Mouse (Mus musculus) embryo, embryonic 10.5 days (tissue): Measurements from ENCODE around the gene Apol9b.

ENCODE experiments used
- DNase-seq: peaks from one replicate; pipeline ENCODE4 v3.0.0-alpha.2; 2015; ENCODE audit warnings: low spot score

Apol9b gene

DNA sequence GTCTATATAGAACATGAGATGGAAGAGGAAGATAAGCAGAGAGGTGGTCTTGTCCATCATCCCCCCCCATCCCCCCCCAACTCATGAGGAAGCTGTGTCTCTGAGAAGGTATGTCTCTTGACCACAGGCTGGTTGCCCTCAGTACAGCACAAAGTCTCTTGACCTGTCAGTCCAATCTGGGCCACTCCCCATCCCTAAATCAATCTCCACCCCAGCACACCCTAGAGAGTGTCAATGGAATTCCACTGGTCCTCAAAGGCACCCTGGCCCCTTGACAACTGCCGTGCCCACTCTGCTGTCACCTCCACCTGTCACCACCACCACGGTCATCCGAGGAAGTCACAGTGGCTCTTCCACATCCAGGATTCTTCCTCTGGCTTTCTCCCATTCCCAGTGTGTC is 19.6 kb downstream of the Apol9b start:
- DNase-seq, result no peak

DNA sequence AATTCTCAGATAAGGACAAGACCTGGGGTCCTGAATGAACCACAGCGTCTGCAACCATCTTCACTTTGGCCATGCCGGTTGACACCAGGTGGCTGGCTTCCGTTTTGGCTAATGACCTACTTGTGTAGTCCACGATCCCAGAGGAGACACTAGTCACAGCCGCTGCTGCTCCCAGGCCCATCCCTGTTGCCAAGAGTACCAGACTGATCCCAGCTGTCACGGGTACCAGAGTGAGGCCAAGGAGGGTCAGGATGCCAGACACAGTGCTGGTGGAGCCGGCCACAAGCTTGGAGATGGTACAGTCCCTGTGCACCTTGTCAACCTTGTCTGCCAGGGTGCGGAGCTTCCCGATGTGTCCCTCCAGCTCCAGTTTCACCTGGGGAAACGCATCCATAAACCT is 20.9 kb downstream of the Apol9b start:
- DNase-seq, result no peak

DNA sequence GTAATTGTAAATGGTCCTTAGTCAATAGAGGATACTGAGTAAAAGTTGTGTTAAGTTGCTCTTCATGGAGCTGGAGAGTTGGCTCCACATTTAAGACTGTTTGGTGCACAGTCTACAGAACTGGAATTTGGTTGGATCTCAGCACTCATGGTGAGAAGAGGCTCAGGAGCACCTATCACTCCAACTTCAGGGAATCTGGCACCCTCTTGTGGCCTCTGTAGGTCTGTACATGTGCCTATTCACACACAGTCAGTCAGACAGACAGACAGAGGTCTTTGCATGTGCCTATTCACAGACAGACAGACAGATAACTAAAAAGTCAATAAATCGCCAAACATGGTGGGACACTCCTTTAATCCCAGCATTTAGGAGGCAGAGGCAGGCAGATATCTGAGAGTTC is 21.6 kb downstream of the Apol9b start:
- peak; percentile 57 for DNase-seq

DNA sequence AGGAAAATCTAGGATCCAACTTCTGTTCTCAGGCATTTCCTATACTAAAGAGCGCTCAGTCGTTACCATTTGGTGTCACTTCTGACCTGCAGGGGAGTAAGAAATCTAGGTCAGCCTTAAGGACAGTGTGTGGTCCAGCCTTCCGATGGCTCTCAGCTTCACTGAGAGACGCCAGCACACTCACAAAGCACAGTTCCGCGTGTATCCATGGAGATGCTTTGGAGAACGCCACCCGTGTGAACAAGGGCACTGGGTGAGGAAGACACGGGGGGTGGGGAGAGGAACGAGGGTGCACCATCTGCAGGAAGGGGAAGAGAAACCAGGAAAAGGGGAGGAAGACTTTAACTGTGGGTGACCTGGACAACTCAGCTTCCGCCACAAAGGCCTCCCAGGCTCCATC is 23.6 kb downstream of the Apol9b start:
- DNase-seq, result no peak

DNA sequence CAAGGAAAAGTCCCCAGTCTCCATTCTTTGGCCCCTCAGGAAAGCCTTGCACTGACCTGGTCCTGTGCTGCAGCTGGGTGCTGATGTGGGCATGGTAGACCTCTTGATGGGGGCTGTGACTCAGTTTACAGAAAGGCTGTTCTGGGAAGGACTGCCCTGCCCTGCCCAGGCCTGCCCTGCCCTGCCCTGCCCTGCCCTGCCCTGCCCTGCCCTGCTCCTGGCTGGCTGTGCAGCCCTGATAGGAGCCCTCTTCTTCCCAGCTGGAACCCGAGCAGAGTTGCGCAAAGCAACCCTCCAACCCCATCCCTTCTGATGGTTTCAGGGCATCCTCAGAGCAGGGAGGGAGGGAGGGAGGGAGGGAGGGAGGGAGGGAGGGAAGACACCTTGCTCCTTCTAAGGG is 26.3 kb downstream of the Apol9b start:
- no peak for DNase-seq

DNA sequence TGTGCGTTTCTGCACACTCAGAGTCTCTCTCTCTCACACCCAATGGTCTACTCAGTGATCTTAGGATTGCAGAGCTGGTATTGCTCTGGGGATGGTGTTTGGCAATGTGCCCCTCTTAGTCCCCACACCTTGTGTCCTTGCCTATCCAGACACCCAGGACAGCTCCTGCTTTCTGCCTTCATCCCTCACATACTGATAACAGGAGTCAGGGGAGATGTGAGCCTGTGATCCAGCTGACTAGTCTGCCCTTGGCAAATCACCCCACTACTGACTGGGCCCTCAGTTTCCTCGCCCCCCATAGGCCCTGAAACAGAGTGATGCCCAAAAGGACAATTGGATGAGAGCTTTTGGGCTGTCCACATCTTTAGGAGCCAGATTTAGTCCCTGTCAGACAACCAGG is 27.2 kb downstream of the Apol9b start:
- no peak for DNase-seq

DNA sequence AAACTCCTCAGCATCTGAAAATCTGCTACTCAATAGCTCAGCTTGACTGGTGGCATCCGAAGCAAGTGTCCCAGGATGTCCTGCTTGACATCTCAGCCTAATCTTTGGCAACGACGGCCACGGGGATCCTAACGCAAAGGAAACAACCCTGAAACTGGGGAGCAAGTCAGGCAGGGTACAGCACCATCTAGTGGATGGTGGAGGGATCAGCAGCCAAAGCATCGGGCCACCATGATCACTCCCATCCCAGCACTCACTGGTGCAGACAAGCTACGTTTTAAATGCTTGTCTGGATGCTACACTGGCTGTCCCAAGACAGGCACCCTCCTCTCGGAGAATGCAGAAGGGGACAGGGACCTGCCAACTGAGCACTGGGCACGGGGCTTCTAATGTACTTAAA is 28.0 kb downstream of the Apol9b start, which contains the start of gene Apol8:
Gene Apol8, minus strand, starts transcription at position 156 of the 400 bp plus-strand sequence.
- peak; percentile 82 for DNase-seq

DNA sequence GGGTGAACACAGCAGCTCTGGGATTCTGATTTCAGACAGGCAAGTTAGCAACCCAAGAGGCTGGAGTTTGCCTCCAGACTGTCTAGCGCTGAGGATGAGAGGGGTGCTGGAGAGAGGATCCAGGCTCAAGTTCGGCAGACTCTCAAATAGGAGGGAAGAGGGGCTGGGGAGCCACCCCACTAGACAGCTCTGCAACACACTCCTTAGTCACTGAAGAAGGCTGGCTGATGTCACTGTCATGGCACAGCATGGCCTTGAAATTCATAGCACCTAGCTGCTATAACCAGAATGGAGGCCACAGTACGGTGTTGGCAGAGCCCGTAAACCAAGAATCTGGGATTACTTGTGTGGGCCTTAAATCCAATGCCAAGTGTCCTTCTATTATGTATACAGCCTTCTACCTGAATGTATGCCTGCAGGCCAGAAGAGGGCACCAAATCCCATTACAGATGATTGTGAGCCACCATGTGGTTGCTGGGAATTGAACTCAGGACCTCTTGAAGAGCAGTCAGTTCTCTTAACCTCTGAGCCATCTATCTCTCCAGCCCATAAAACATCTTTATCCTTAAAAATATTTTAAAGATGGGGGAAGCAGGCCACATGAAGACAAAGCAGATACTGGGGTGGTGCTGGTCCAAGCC is 28.9 kb downstream of the Apol9b start:
- no peak for DNase-seq

DNA sequence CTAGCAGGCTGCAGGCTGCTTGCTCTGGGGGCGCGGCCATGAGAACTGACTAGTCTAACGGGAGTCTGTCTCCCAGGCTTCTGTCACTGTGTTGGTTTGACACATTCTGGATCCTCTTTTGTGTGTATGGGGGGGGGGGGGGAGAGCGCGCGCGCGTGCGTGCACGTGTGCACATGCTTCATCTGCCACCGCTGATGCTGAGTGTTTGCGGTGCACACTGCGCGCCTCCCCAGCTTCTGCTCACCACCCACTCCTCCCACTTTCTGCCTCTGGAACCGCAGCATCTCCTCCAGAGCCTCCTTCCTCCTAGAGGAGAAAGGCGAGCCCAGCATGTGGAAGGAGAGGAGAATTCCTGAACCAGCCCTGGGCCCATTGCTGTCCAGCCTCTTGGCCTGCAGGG is 31.2 kb downstream of the Apol9b start:
- no peak for DNase-seq

DNA sequence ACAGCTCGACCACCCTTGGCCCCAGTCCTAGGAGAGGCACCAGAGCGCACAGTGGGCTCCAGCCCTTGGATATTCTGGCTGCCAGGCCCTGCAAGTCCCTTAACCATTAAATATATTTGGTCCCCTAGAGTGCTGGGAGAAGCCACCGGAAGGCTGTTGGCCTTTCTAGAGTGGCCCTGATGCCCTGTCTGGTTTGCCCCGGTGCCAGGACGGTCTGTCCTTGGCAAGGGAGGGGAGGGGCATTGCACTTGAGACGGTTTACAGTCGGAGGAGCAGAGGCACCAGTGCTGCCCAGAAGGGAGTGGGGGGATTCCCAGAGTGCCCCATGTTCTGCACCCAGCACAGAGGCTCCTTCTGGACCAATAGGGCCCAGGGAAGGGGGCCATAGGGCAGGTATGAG is 32.2 kb downstream of the Apol9b start:
- no peak for DNase-seq

DNA sequence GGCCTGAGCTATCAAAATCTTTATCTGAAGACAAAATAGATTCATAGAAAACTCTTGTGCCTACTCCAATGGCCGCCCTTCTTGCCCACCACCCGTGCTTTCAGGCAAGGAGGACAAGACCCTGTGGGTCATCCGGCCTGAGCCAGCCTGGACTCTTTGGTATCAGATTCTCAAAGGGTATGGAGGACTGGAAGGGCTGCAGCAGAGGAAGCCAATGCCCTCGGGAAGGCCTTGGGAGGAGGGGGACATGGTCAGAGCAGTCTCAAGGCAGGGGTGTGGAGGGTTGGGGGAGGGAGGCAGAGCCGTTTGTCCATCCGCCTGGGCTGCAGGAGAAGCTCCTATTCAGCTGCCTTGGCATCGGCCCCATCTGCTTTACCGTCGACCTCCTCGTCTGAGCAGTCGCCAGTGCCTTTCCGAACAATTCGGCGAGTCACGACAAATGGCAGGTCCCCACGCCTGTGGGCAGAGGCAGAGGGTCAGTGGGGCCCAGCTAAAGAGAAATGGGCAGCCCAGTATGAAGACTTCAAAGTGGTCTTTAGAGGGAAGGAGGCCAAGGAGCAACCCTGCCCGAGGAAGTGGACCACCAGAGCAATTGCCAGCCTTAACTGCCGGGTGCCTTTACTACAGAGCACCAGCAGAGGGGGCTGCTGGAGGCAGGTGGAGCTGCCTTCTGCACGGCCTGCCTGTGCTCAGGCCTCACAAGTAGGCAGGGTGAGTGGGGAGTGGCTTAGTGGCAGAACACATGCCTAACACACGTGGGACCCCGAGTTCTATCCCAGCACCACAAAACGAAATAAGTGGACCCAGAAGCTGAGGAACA is 32.9 kb downstream of the Apol9b start:
- peak; percentile 67 for DNase-seq

DNA sequence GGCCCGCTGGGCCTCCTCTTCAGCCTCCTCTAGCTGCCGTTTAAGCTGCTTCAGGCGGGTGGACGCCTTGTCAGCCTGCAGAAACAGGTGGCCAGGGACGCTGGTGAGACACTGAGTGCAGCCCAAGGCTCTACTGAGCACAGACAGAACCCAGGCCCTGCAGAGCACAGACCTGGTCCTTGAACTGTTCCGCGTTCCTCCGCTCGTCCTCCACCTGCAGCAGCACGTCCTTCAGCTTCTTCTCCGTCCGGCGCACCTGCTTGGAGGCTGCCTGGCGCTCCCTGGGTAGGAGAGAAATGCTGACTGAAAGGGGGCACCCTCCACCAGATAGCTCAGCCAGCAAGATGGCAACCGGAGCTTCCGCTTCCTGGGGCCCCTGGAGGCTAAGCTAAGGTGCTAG is 34.2 kb downstream of the Apol9b start:
- DNase-seq, result no peak

DNA sequence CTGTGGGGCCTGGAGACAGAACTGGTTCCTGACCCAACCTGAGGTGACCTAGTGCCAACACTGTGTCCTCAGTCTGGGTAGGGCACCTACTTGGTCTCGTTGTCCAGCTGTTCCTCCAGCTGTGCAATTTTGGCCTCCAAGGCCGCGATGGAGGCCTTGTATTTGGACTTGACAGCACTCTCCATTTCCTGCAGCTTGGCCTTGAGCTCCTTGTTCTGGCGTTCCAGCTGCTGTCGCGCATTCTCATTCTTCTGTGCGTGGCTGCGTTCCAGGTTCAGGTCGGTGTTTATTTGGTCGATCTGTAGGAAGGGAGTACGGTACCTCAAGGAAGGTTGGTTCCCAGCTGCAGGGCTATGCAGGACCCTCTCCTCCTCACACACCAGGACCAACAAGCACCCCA is 34.9 kb downstream of the Apol9b start:
- DNase-seq, result no peak

DNA sequence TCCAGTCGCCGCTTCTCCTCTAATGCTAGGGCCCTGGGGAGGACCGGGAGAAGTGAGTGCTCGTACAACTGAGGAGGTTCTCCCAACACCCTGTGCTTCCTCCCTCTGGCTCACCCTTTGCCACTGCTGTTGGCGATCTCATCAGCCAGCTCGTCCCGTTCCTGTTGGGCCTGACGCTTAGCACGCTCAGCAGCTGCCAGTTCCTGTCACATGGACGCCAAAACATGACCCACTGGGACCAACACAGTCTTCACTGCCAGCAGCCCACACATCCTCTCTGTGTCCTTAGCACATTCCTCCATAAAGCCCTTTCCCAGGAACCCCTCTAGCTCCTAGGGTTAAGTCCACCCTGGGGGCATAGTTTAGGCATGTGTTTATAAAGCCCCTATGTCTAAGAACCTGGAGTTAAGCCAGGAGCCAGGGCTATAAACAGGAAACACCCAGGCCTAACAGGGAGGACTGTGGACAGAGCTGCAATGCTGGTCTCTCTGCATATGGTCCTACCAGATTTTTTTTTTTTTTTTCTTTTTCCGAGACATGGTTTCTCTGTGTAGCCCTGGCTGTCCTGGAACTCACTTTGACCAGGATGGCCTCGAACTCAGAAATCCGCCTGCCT is 35.7 kb downstream of the Apol9b start:
- DNase-seq, result no peak

DNA sequence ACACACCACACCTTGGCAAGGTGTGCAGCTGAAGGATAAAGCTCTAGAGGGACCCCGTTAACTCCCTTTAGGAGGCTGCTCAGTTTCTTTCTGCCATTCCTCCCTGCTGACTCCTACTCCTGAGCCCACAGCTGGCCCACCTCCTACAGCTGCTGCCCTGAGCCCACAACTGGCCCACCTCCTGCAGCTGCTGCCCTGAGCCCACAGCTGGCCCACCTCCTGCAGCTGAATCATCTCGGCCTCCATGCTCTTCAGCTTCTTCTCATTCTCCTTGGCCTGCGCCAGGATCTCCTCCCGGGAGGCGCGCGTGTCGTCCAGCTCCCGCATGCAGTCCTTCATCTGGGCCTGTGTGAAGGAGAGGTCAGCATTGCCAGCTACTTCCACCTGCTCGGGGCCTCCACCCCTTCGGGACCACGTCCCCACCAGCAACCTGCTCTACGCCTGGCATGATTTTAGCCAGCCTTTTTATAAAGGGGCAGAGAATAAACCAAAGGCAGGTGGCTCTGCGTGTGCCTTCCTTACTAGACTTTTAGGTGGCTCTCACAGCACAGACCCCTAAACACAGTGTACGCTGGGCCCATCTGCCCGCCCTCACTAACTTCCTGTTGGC is 36.8 kb downstream of the Apol9b start:
- no peak for DNase-seq

DNA sequence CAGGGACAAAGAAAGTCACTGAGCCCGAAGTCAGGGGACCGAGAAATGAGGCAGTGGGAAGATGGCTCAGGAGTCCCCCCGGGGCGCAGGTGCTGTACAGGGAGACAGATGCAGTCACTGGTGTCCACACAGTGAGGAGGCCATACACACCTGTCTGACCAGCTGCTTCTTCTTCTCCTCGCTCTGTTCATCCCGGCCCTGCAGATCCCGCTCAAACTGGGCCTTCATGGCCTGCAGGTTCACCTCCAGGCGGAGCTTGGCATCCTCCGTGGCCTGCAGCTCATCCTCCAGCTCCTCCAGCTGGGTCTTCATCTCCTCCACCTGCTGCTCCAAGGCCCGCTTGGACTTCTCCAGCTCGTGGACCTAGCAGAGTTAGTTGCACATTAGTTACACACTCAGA is 38.1 kb downstream of the Apol9b start:
- DNase-seq, result no peak

DNA sequence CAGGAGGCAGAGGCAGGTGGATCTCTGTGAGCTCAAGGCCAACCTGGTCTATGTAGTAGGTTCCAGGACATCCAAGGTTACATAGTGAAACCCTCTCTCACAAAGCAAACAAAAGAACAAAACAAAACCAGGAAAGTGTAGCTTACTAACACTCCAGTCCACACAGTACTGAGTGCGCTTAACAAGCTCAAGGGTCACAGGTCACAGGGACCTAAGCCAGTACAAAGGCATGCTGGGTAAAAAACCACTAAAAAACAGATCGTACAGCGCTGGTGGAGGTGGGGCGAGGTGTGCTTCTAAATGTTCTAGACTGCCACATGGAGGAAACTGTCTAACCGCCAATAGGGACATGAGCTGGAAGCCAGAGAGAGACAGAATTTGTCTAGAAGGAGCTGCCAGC is 41.5 kb downstream of the Apol9b start:
- DNase-seq, result no peak

DNA sequence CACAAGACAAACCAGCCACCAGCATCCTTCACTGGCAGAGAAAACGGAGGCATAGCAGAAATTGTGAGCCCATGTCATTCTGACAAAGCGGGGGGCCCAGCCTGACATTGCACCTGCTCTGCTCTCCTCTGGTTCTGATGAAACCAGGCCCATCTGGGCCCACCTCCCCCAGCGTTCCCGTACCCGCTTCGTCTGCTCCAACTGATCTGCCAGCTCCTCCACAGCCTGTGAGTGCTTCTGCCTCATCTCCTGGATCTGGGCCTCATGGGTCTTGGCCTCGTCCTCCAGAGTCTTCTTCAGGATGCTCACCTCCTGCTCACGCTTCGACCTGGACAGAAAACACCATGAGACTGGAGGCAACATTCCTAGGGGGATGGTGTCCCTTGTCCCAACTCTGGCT is 42.1 kb downstream of the Apol9b start:
- DNase-seq, result no peak

DNA sequence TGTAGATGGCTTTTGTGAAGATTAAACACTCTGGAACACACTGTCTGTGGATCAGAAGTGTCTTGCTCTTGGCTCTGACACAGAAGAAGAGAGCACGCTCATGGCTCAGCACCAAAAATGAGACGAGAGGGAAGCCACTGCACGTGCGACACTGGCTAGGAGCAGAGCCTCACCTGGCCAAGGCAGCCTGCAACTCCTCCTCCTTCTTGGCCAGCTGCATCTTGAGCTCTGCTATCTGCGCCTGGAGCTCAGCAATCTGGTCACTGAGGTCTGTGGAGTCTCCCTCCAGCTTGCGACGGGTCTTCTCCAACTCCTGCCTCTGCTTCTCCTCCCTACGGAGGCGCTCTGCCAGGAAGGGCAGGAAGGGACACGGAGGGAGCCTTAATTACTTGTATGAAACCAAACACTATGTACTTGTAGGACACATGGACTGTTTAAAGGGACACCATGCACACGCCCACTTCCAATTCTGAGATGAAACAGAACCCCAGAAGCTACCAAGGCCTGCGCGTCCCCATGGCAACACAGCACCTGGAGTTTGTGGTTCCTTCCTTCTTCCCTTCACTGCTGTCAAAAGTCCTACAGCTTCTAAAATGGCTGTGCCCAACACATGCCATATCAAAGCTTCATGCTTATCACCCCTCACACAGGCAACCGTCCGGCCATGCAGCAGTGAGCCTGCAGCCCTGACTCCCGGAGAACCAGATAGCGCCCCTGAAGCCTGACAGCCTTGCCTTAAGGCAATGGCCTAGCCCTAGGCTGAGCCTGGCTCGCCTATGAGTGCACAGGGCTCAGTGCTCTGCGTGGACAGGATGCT is 44.5 kb downstream of the Apol9b start:
- DNase-seq, result no peak

DNA sequence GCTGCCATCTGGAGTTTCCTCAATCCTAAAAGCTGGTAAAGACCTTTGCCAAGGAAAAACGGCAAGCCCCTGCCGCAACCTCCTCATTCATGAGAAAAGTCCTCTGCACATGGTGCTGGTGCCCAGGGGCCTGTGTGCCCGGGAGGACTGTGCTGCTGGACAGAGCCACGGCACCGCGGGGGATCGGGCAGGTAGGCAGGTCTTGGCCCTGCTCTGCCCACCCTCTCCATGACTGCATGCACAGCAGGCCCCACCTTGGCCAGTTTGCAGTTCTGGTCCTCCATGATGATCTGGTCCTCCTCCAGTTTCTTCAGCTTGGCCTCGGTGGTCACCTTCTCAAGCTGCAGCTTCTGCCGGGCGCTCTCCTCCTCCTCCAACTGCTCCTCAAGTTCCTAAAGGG is 45.5 kb downstream of the Apol9b start:
- no peak for DNase-seq

DNA sequence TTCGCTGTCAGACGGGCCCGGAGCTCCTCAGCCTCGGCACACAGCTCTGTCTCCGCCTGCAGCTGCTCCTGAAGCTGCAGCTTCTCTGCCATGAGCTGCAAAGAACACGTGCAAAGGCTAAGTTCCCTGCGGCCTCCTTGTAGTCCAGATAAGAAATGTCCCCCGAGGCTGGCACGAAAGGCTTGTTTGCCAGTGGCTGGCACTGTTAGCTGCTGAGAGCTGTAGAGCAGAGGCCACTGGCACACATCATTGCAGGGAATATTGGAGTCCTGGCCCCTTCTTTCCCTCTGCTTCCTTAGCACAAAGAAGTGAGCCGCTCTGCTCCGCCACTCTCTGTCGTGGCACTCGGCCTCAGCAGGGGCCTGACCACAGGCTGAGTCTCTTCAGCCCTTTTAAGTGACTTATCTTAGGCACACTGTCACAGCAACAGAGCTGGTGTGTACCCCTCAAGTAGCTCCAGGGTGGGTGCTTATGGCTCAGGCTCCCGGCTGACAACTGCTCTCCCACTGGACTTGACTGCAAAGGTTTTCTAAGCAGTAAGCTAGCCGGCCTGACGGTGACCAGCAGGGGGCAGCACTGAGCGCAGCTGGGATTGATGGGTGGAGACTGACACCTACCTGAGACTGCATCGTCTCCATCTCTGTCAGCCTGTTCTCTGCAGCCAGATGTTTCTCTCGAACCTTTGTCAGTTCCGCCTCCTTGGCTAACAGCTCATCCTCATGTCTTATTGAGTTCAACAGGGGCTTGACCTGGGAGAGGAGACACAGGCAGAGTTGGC is 46.5 kb downstream of the Apol9b start:
- peak; percentile 80 for DNase-seq
